Comparison of ENCODE assay signal across 12 mouse cellular contexts in the genomic region with DNA sequence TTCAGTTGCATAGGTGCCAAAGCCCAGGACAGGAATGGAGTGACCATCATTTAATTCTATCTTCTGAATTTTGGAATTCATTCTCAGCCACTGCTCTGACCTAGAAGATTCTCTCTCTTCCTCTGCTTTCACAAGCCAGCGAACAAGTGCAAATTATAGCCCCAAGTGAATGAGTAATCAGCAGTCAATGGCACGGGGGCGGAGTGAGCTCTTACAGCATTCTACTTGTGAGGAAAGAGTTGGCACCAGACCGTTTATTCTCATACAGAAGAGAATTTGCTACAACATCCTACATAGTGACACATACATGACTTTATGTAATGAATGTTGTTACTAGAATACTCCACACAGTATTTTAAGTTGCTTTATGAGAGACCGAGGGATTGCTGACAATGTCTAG. TPM values are rescaled to one million over a fixed set of nuclear protein-coding genes. Genes with fewer than 3 reads are reported as not detected.
A peak's percentile ranks its signal among the peaks of the same experiment; 100 is the strongest.
DNase-seq lines count a peak whose midpoint lies in the region; ATAC-seq and TF ChIP-seq lines count a peak whose summit lies in the region.
"Had no signal": no experiment of that assay in that cellular context is flagged by ENCODE, and none has a peak within 500 bp of the region (broad histone marks: within the 10 kb centered on the region; RNA-seq: fewer than 3 reads in every experiment).

Akr1c18 (minus strand) TSS at position 137 of the 400 bp plus-strand sequence.

- H3K36me3 ChIP-seq in midbrain, embryonic 14.5 days (ENCODE audit: control insufficient read depth, insufficient read depth, low read length) = no peaks in the 10 kb centered on the region

- H3K9ac ChIP-seq in midbrain, embryonic 14.5 days (replicated peaks; ENCODE audit: low read length) = no peak within 1 kb of the TSS

- H3K4me1 ChIP-seq in olfactory bulb, adult 2 months (ENCODE audit: control insufficient read depth, insufficient read depth, low read length) = no peaks in the 10 kb centered on the region
- H3K4me1 ChIP-seq in midbrain, embryonic 14.5 days (ENCODE audit: control insufficient read depth, insufficient read depth, low read length) = no peaks in the 10 kb centered on the region

- H3K4me2 ChIP-seq in midbrain, embryonic 14.5 days (ENCODE audit: low read length) = no peak within 1 kb of the TSS
- H3K4me2 ChIP-seq: heart, embryonic 11.5 days; liver, embryonic 11.5 days; midbrain, embryonic 11.5 days had no signal

- DNase-seq in layer of hippocampus, adult 18-20 months (ENCODE audit: low spot score in 2 of 2) = peak; percentile 22 to 48
- no peak for DNase-seq in layer of hippocampus, postnatal 10 days (ENCODE audit: low spot score in 2 of 2)
- peak; percentile 18 for DNase-seq in adrenal gland, adult 8-10 months
- DNase-seq in kidney, adult 8-10 months = peak; percentile 14 to 37
- no peak for DNase-seq in midbrain, embryonic 14.5 days
- no peak for DNase-seq in cerebellum, postnatal 14 days
- DNase-seq in gastrocnemius, postnatal 36 days = no peak
- DNase-seq: cerebellum, adult 9-10 months had no signal

- 0 out of 2 replicates have a peak within 1 kb of the TSS, but pooled peaks have one; percentile 12 for H3K27ac ChIP-seq in olfactory bulb, adult 2 months (ENCODE audit: insufficient read depth, low read depth, low read length)
- no peak within 1 kb of the TSS for H3K27ac ChIP-seq in midbrain, embryonic 14.5 days (replicated peaks; ENCODE audit: low read depth, low read length)

- intact Hi-C loops in gastrocnemius, postnatal 36 days (cut with DNase I) = no loop called here

- no peaks in the 10 kb centered on the region for H3K27me3 ChIP-seq in midbrain, embryonic 14.5 days (ENCODE audit: control insufficient read depth, insufficient read depth, low read length)

- H3K9me3 ChIP-seq in midbrain, embryonic 14.5 days (ENCODE audit: control insufficient read depth, low read length) = no peaks in the 10 kb centered on the region

- TF ChIP-seq POLR2A in olfactory bulb, adult 2 months (IDR thresholded peaks at IDR 0.05; ENCODE audit: insufficient read depth, low read depth, low read length) = no peak

- WGBS in olfactory bulb, adult 2 months = 16% methylated on average over 5 of the region's 5 CpGs
- 73% methylated on average over 5 of the region's 5 CpGs for WGBS in midbrain, embryonic 14.5 days

- ATAC-seq in midbrain, embryonic 14.5 days (ENCODE audit: low FRiP score, low TSS enrichment) = no peak

- no peak for TF ChIP-seq CTCF in olfactory bulb, adult 2 months (IDR thresholded peaks at IDR 0.05; ENCODE audit: insufficient read depth, low read depth, low read length)

- H3K4me3 ChIP-seq in olfactory bulb, adult 2 months (ENCODE audit: insufficient read depth, low read depth, low read length) = no peak within 1 kb of the TSS
- no peak within 1 kb of the TSS for H3K4me3 ChIP-seq in midbrain, embryonic 14.5 days (replicated peaks; ENCODE audit: low read depth, low read length)

RNA-seq across cellular contexts. Expression of gene Akr1c18, which starts in this region (rescaled TPM):
- 1 to 10 TPM; 1.8 to 3.6 TPM for total RNA-seq in layer of hippocampus, adult 18-20 months (2021)
- total RNA-seq in layer of hippocampus, postnatal 10 days (2021) = 1 to 10 TPM; 1.4 to 1.8 TPM
- total RNA-seq in adrenal gland, adult 8-10 months (2022) = 1,000 to 10,000 TPM in 2 of 4 experiments, under 1 TPM in 1, not detected in 1; 0.40 to 1,052 (median 1,024) TPM
- polyA plus RNA-seq in olfactory bulb, adult 2 months (2012; ENCODE audit: insufficient read depth, insufficient read length, low replicate concordance, missing spikeins) = not detected in 2 replicates
- not detected in 2 replicates for polyA plus RNA-seq in midbrain, embryonic 14.5 days (2014; fragmentation: Nextera tagmentation; extraction: Ambion mirVana)
- under 1 TPM in 1 of 2 experiments, not detected in 1; 0.20 TPM for total RNA-seq in gastrocnemius, postnatal 36 days (2021)
- polyA plus RNA-seq: heart, embryonic 11.5 days; midbrain, embryonic 11.5 days had no signal

Comparison
In these comparisons a context has a peak if more than half of its experiments do, and no peak if none do; other contexts are left out.
1. DNase-seq: peak in layer of hippocampus, adult 18-20 months (2 of 2), adrenal gland, adult 8-10 months (single experiment) and kidney, adult 8-10 months (2 of 2); none in layer of hippocampus, postnatal 10 days (0 of 2), midbrain, embryonic 14.5 days (single experiment), cerebellum, postnatal 14 days (0 of 2) and gastrocnemius, postnatal 36 days (0 of 2).